Mouse (Mus musculus): Measurements from ENCODE around the gene Cps1.

The Cps1 gene

DNA sequence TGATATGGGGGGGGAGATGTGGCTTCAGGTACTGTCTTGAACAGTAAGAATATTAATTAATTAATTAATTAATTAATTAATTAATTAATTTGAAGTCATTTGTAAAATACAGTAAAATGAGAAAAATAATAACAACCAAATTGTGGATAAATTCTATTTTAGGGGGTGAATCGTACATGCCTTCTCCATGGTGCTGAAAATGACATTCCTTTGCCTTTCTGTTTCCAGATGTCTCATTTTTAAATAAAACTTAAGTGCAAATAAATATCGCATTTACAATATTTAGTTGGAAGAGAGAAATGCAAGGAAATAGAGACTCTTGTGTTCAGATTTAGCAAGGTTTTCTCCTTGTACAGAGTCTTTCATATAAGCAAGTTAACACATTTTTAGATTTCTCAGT, 112.0 kb downstream of the Cps1 start:
- intact Hi-C loops (cut with DNase I) = no loop called here

DNA sequence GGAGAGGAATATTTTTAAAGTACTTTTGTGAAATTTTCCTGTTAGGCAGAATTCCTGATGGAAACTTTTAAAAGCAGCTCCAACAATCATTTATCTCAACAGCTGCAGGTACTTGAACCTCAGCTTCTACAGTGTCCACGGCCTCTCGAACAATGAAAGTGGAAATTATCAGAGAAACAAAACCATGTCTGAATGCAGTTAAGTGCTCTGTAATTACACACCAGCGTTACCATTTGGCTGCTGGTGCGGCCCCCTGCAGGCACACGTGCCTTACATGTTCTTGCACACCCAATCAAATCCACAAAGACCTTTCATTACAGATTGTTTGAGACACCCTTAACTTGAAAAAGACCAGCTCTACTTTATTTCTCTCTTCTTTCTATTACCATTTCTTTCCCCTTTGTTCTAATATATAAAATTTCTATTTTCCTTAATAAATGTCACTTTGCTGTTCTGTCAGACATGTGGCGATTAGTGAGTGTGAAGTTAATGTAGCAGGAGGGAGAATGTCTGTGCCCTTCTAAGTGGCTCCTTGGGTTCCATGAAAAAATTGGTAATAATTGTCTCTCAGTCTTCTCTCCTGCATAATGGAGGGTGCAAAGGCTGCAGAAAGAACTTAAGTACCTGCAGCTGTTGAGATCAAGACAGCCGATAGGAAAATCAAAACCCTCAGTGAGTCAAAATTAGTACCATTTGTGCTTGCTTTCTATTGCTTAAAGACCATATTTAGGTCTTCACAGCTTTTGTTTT, 112.8 kb downstream of the Cps1 start:
- intact Hi-C loops (cut with DNase I) = no loop called here

DNA sequence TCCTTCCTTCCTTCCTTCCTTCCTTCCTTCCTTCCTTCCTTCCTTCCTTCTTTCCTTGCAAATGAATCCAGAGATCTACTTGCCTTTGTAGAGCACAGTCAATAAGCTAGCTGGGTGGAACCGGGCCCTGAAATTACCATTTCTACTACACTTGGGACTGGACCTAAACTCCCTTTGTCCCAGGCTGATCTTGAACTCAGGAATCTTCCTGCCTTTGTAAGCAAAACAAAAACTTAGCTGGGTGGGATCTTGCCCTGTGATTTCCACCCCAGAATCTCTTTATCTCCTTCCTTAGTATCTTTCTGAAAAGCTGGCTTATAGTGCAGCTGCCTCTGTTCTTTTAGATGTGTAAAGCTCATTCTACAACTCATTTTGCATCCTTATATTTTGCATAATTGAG, 115.6 kb downstream of the Cps1 start:
- intact Hi-C loops (cut with DNase I) = no loop called here

DNA sequence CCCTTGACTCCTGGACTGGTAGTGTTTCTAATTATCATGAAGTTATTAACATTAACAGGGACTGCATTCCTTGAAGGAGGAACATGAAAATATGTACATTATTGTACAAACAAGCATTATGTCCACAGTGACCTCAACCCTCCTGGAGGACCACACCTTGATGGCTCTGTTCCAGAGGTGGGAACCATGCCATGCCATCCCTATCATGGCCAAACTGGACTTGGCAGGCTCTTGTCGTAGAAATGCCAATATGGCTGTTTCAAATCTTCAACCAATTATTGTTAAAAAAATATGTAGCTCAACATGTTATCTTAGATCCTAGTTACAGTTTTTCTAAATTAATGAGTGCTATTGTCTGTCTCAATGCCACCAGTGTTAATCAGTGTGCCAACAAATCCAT, 116.1 kb downstream of the Cps1 start:
- intact Hi-C loops (cut with DNase I) = no loop called here

DNA sequence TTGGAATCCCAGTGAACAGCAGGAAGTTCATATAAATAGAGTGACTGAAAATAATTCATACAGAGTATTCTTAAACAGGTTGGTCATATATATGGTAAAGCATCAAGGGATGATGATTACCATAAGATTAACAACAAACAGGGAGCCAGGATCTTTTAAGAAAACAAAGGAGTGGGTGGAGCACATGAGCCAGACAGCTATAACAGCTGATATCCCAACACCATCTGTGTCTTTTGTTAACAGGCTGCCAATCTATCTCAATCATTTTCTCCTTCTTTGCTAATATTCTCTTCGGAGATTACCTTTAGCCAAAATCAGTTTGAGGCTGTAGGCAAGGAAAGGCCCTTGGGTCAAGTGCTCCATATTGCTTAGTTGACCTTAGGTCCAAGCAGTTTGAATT, 142.4 kb downstream of the Cps1 start:
- intact Hi-C loops (cut with DNase I) = no loop called here

DNA sequence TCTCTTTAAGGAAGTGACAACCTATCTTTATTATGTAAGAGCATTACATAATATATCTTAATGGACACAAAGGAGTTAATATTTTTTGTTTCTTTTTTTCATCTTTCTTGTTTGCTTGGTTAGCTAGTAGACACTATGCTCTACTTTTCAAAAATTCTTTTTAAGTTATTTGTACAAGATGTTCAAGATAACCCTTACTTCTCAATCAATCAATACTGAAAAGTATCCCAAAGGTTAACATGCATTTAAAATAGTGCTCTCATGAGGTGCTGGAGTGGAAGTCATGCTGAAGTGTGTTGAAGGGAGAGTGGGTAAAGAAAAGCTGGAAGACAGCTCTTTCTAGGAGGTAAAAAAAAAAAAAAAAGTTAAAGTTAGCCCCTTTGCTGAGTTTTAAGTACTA, 145.1 kb downstream of the Cps1 start:
- intact Hi-C loops (cut with DNase I) = no loop called here

DNA sequence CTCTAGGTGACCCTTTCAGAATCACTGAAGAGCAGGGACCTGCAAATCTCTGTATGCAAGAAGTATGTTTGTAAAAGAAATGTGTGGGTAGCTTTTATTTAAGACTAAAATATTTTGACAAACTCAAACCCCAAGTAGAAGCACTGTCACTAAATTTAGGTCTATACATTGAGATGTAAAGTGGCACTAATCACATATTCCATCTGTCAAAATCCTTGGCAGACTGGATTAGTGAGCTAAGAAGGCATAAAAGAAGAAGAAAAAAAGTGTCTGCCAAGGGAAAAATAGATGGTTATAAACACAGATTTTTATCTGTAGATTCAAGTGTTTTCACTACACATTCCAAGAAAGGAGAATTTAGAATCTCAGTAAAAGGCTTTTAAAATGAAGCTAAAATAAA, 145.6 kb downstream of the Cps1 start:
- intact Hi-C loops (cut with DNase I) = no loop called here

DNA sequence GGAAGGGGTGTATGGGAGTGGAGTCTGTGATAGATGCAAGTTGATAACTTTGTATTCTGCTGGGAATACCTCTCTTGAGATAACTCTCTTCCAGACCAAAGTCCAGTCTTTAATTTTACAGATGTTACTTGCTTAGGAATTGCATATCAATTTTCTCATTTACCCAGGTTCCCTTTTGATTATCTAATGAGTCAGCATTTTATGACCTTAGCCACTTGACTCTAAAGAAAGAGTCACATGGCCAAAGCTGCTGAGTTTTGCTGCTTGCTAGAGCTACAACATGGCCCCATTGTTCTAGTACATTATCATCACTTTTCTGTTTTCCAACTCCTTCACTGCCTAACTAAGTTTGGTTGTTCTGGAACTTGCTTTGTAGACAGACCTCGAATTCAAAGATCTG, 153.4 kb downstream of the Cps1 start:
- intact Hi-C loops (cut with DNase I) = no loop called here
